Mouse (Mus musculus) CH12.LX (cell line): ENCODE results near the gene Olfr624. TPM values are rescaled to one million over a fixed set of nuclear protein-coding genes. Genes with fewer than 3 reads are reported as not detected.

Experiments
- DNase-seq: peaks from one replicate; pipeline ENCODE4 v3.0.0-alpha.2; 2013; ENCODE audit errors: extremely low read depth
- H3K27ac ChIP-seq: 2 replicates; pipeline ENCODE4 v1.5.1; 2012; ENCODE audit warnings: low read depth, mild to moderate bottlenecking, control low read depth, moderate library complexity; ENCODE audit not compliant: insufficient read depth
- H3K27me3 ChIP-seq: replicated peaks from 2 replicates; pipeline ENCODE3; 2012; ENCODE audit warnings: inconsistent platforms
- H3K36me3 ChIP-seq, 2 experiments: replicated peaks in 1 of 2; 2 replicates each; pipeline versions ENCODE3 to v1.6.1; 2012; ENCODE audit warnings: inconsistent platforms in 1 of 2, low read length in 1 of 2, mild to moderate bottlenecking in 1 of 2, mixed read lengths in 1 of 2, moderate library complexity in 1 of 2; ENCODE audit not compliant: control insufficient read depth in 1 of 2, insufficient read depth in 1 of 2
- H3K4me1 ChIP-seq, 2 experiments: 2 replicates each; pipeline ENCODE4 v1.6.1; 2012; ENCODE audit warnings: inconsistent platforms in 1 of 2, moderate library complexity in 1 of 2; ENCODE audit not compliant: insufficient read depth in 2 of 2, control insufficient read depth in 1 of 2
- H3K4me2 ChIP-seq: 2 replicates; pipeline ENCODE4 v1.6.1; 2012; ENCODE audit warnings: low read depth, mild to moderate bottlenecking, control low read depth; ENCODE audit not compliant: poor library complexity, insufficient read depth, severe bottlenecking
- H3K4me3 ChIP-seq, 3 experiments: fragments of 150-350 bp in 1 of 3; sonication (generic) in 1 of 3; replicated peaks in 1 of 3; 2 replicates each; pipeline versions ENCODE3 to v1.5.1; 2011 to 2012; ENCODE audit warnings: low read depth in 2 of 3, low read length in 2 of 3, mild to moderate bottlenecking in 2 of 3, moderate library complexity in 2 of 3, control low read depth in 1 of 3, improper control_type of control experiment in 1 of 3, inconsistent platforms in 1 of 3, mixed read lengths in 1 of 3; ENCODE audit not compliant: poor library complexity in 1 of 3
- H3K79me2 ChIP-seq: replicated peaks from 2 replicates; pipeline ENCODE4 v1.6.1; 2012; ENCODE audit warnings: mild to moderate bottlenecking, moderate library complexity; ENCODE audit not compliant: control insufficient read depth, poor library complexity, insufficient read depth, severe bottlenecking; ENCODE audit errors: extremely low read depth
- H3K9ac ChIP-seq: 2 replicates; pipeline ENCODE4 v1.6.1; 2012; ENCODE audit warnings: low read depth, mild to moderate bottlenecking, control low read depth, moderate library complexity; ENCODE audit not compliant: insufficient read depth
- H3K9me3 ChIP-seq: replicated peaks from 2 replicates; pipeline ENCODE3; 2012; ENCODE audit warnings: low read length, inconsistent platforms, mixed read lengths
- BHLHE40 ChIP-seq: IDR thresholded peaks from 2 replicates; pipeline ENCODE4 v1.6.1; 2011; ENCODE audit warnings: mild to moderate bottlenecking, low read depth, low read length, improper control_type of control experiment
- CHD1 ChIP-seq: IDR thresholded peaks from 2 replicates; pipeline ENCODE4 v1.6.1; 2012; ENCODE audit warnings: low read depth, low read length, improper control_type of control experiment, inconsistent platforms
- CHD2 ChIP-seq: IDR thresholded peaks from 2 replicates; pipeline ENCODE4 v1.6.1; 2011; ENCODE audit warnings: low read length, improper control_type of control experiment
- E2F4 ChIP-seq: IDR thresholded peaks from 2 replicates; pipeline ENCODE4 v1.6.1; 2011; ENCODE audit warnings: low read depth, low read length, improper control_type of control experiment; ENCODE audit not compliant: insufficient replicate concordance
- GABPA ChIP-seq: IDR thresholded peaks from 2 replicates; pipeline ENCODE4 v1.6.1; 2012; ENCODE audit warnings: low read depth, low read length, improper control_type of control experiment, inconsistent platforms; ENCODE audit not compliant: insufficient replicate concordance
- JUN ChIP-seq: IDR thresholded peaks from 2 replicates; pipeline ENCODE4 v1.6.1; 2011; ENCODE audit warnings: low read depth, mild to moderate bottlenecking, low read length, improper control_type of control experiment, moderate library complexity; ENCODE audit not compliant: insufficient read depth
- KAT2A ChIP-seq: IDR thresholded peaks from 2 replicates; pipeline ENCODE4 v1.6.1; 2012; ENCODE audit warnings: low read length, improper control_type of control experiment, inconsistent platforms; ENCODE audit not compliant: insufficient replicate concordance
- MAFK ChIP-seq: IDR thresholded peaks from 2 replicates; pipeline ENCODE4 v1.6.1; 2011; ENCODE audit warnings: low read length, improper control_type of control experiment; ENCODE audit not compliant: insufficient replicate concordance
- MAX ChIP-seq: IDR thresholded peaks from 2 replicates; pipeline ENCODE4 v1.6.1; 2011; ENCODE audit warnings: low read length, improper control_type of control experiment
- MYC ChIP-seq: IDR thresholded peaks from 2 replicates; pipeline ENCODE4 v1.6.1; 2011; ENCODE audit warnings: low read depth, mild to moderate bottlenecking, improper control_type of control experiment, low read length
- NRF1 ChIP-seq: IDR thresholded peaks from 2 replicates; pipeline ENCODE4 v1.6.1; 2014; ENCODE audit warnings: low read depth, mild to moderate bottlenecking, inconsistent platforms, low read length, improper control_type of control experiment, moderate library complexity
- RAD21 ChIP-seq: IDR thresholded peaks from 2 replicates; pipeline ENCODE4 v1.6.1; 2011; ENCODE audit warnings: low read depth, mild to moderate bottlenecking, low read length, improper control_type of control experiment, moderate library complexity
- dilution Hi-C: fragments of 300-500 bp; cut with MboI; formaldehyde crosslinking; loops from 2 replicates; pipeline ENCODE4 v1.14.3; 2020; ENCODE audit warnings: low sequenced_read_pairs; ENCODE audit not compliant: extremely low pct_unique_long_range_greater_than_20kb, extremely low pct_ligation_motif_present
- in situ Hi-C: fragments of 300-500 bp; cut with MboI; formaldehyde crosslinking; loops from 3 replicates; pipeline ENCODE4 v1.14.3; 2019; ENCODE audit warnings: low sequenced_read_pairs, low pct_ligation_motif_present, low pct_unique_long_range_greater_than_20kb, mixed read lengths
- polyA plus RNA-seq: library from polyadenylated mRNA; unstranded; fragments of >175 nt; gene quantifications from 2 replicates; pipeline ENCODE4 v1.2.1, GENCODE M21; 2012; ENCODE audit warnings: low read depth; ENCODE audit not compliant: insufficient read length
- total RNA-seq, 2 experiments: library from RNA; depleted of rRNA; stranded (reverse); fragments of 300-350 nt in 1 of 2; fragments of >200 nt in 1 of 2; gene quantifications; 2 replicates each; pipeline ENCODE4 v1.2.3; 2012 to 2014

The Olfr624 gene
- total and polyA plus RNA-seq, 3 experiments: not detected

- Histone ChIP-seq H3K27me3 (no peaks in the 10 kb centered on the region), H3K4me2 (no peak within 1 kb of the TSS), H3K36me3 (no peaks in the 10 kb centered on the region), H3K9ac (no peak within 1 kb of the TSS), H3K9me3 (no peaks in the 10 kb centered on the region), H3K4me1 (no peaks in the 10 kb centered on the region), H3K27ac (no peak within 1 kb of the TSS), H3K4me3 (no peak within 1 kb of the TSS), H3K79me2 (no peaks in the 10 kb centered on the region)
- TF ChIP-seq CHD2 (no peak), MAFK (no peak), CHD1 (no peak), NRF1 (no peak)
- dilution Hi-C loops (no loop called here), in situ Hi-C loops (no loop called here)
- DNase-seq: no peak
These were observed 7.4 kb downstream of the Olfr624 start, which contains the start of gene Olfr623 for GRCm38 (mm10) chr7:103663598-103663997. TSS of gene Olfr623 (minus strand) at chr7:103663698.

- Histone ChIP-seq H3K9ac (no peak overlapping the region), H3K27ac (no peak overlapping the region), H3K27me3 (peaks cover 3% of the 10 kb centered on the region), H3K9me3 (no peaks in the 10 kb centered on the region), H3K4me2 (no peak overlapping the region), H3K4me1 (no peaks in the 10 kb centered on the region), H3K79me2 (no peaks in the 10 kb centered on the region), H3K36me3 (no peaks in the 10 kb centered on the region), H3K4me3 (no peak overlapping the region)
- in situ Hi-C loops (no loop called here), dilution Hi-C loops (no loop called here)
- TF ChIP-seq MYC (no peak), RAD21 (no peak)
- DNase-seq: no peak
These were observed 26.9 kb downstream of the Olfr624 start for GRCm38 (mm10) chr7:103644070-103644469.

DNA sequence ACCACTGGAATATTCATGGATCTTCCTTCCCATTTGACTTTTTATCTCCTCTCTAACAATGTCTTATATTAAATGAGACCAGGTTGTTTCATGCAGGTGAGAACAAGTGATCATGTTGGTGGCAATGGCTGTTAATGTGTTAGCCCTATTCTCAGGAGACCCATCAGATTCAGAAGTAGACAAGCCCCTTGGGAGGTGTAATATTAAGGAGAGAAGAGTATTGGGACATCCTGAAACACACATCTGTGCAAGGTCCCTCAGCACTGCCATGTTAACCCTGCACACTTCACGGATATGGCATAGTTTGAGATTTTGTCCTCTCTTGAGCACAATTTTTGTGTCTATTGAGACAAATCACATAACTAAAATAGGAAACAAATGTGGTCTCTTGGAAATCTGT lies 28.4 kb downstream of the Olfr624 start, which contains the start of gene Olfr622:
Olfr622 (minus strand) TSS at position 101 of the 400 bp plus-strand sequence.
- H3K4me3 ChIP-seq: no peak within 1 kb of the TSS
- H3K9me3 ChIP-seq: no peaks in the 10 kb centered on the region
- no peaks in the 10 kb centered on the region for H3K79me2 ChIP-seq
- peaks cover 3% of the 10 kb centered on the region for H3K27me3 ChIP-seq
- H3K4me2 ChIP-seq: no peak within 1 kb of the TSS
- H3K27ac ChIP-seq: no peak within 1 kb of the TSS
- no peak for DNase-seq
- H3K4me1 ChIP-seq: no peaks in the 10 kb centered on the region
- in situ Hi-C loops: no loop called here
- H3K9ac ChIP-seq: no peak within 1 kb of the TSS
- no peaks in the 10 kb centered on the region for H3K36me3 ChIP-seq
- dilution Hi-C loops: no loop called here
- no peak for TF ChIP-seq E2F4
- TF ChIP-seq MAX: no peak
- no peak for TF ChIP-seq GABPA
- TF ChIP-seq JUN: no peak
- TF ChIP-seq BHLHE40: no peak
- TF ChIP-seq CHD1: no peak
- TF ChIP-seq NRF1: no peak
- no peak for TF ChIP-seq KAT2A
